Mouse (Mus musculus) gastrocnemius, adult 8-10 months (tissue): ENCODE measurements around the gene Esrrg. TPM values are rescaled to one million over a fixed set of nuclear protein-coding genes. Genes with fewer than 3 reads are reported as not detected.

Source experiments
- DNase-seq, 2 experiments: peaks; one replicate each; pipeline ENCODE4 v3.0.0; 2022; ENCODE audit warnings: low spot score in 2 of 2
- total RNA-seq, 4 experiments: library from RNA; stranded (reverse); gene quantifications; 2 replicates each; pipeline ENCODE4 v1.2.4; 2022

Esrrg gene
- total RNA-seq, 4 experiments from 2014 or later: 15.2 to 29.3 (median 24.2) TPM

- DNase-seq: no peak
Measured at GRCm38 (mm10) chr1:187826140-187826539, 217.5 kb downstream of the Esrrg start.

- DNase-seq: no peak
Measured at GRCm38 (mm10) chr1:187826869-187827268, 218.3 kb downstream of the Esrrg start.

GRCm38 (mm10) chr1:187830937-187831336 is 222.3 kb downstream of the Esrrg start:
- no peak for DNase-seq

DNA sequence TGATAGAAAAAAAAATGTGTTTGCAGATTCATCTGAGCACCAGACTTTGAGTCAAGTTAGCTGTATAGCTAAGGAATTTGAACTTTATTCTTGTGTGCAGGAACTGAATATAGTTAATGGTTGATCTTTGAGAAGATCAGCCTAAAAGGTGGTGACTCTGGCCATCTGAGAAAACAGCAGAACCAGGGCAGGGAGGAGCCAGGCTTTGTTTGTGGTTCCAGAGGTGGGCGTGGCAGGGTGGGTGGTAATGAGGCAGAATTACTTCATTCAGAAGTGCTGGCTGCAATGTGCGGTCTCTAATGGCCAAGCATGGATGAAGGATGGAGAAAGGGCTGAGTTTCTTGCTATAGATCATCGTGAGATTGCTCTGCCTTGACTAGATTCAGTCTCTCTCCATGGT is 224.3 kb downstream of the Esrrg start:
- no peak for DNase-seq

DNA sequence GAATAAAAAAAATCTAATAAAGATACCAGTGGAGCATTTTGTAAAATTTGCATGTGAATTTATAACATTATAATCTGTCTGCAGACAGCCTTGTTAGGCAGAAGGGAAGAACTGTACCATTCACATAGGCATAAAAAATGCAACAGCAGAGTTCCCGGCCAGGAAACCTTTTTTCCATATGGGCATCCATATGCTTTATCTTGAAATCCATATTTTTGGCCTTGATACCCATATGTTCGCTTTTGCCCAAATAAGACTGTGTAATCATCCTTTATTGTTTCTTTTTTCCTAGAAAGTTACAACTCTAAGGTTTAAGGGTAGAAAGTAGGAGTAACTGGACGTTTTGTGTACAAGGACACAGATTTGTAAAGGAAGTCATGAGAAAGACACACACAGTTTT is 226.0 kb downstream of the Esrrg start:
- DNase-seq: no peak

DNA sequence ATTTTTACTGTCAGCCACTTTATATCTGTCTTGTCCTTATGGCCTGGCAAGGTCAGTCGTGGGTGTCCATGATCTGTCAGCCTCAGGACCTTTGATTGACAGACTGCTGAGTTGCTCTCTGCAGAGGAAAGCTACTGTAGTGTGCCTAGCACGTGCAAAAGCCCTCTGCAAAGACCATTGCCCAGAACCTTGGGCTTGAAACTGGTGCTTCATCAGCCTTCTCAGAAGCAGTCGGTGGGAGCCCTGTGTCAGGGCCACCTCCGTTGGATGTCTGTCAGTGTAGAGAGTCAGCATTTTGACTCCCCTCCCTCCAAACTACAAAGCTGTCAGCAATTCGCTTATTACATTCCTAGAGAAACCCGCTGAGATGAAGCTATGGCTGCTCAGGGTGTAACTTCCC is 227.8 kb downstream of the Esrrg start:
- no peak for DNase-seq

DNA sequence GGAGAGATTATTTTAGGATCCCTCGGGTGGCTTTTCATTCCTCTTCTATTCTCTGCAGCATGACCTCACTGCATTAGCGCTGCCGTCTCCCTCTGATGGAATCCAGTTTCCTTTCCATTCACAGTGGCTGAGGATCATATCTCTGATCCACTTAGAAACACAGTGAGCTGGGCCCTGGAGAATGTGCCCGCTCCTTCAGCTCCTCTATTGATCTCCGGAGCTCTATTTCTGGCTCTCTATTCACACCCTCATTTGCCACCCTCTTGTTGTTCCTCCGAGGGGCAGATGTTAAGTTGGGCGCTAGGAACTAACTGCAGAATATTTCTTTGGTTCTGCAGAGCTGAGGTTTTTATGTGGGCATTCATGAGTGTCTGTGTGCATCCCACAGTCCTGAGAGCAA is 228.3 kb downstream of the Esrrg start:
- DNase-seq: peak; percentile 10 to 12

DNA sequence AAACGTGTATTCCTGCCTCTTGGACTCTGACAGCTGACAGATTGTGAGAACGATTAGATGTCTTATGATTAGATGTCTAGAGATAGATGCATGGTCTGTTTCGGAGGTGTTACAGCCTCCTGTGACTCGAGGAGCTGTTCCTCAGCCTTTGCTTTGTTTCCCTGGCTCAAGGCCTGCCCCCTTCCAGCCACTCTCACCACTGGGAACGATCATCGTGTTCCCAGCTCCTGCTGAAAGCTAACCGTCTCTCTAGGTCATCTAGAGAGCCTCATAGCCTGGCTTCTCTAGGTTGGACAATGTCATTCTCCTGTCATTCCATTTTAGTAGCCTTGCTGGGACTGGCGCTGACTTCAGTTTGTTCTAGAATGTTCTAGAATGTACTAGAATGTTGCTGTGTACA is 233.0 kb downstream of the Esrrg start:
- DNase-seq: no peak

DNA sequence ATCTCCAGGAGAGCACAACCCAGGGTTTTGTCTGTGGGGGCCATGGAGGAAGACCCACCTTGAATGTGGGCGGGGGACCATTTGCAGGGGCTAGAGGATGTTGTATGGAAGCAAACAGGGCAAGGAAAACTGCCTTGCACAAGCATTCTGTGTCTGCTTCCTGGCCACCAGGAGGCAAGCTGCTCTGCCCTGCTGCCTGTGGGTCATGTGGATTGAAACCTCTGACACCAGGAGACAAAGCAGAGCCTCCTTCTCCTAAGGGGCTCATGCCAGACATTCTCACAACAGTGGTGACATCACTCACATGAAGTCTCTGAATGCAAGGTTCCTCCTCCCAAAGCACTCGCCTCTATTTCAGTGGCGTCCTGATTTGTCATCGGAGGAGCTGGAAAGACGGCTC is 234.1 kb downstream of the Esrrg start:
- no peak for DNase-seq

GRCm38 (mm10) chr1:187854148-187854547 is 245.6 kb downstream of the Esrrg start:
- no peak for DNase-seq

DNA sequence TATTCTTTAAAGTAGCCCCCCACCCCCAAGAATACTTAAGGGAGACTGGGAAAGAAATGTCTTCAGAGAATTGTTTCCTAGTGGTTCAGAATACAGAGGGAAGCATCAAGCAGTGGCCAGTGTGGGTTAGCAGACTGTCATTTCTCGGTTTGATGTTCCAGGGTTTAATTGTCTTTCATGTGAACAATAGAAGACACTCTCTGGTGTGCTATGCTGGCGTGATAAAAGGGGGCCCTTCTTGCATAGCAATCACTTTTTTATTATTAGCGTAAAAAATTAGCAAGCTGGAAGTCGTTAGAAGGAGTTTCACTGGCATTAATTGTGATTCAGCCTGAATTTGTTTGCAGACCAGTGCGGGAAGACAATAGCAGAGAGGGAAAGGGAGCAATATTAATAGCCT is 253.7 kb downstream of the Esrrg start:
- DNase-seq: no peak

- no peak for DNase-seq
Measured at GRCm38 (mm10) chr1:187868427-187868826, 259.8 kb downstream of the Esrrg start.

- DNase-seq: no peak
Measured at GRCm38 (mm10) chr1:187872208-187872607, 263.6 kb downstream of the Esrrg start.

- no peak for DNase-seq
Measured at GRCm38 (mm10) chr1:187872744-187873143, 264.2 kb downstream of the Esrrg start.

GRCm38 (mm10) chr1:187873770-187874169 is 265.2 kb downstream of the Esrrg start:
- DNase-seq: no peak

DNA sequence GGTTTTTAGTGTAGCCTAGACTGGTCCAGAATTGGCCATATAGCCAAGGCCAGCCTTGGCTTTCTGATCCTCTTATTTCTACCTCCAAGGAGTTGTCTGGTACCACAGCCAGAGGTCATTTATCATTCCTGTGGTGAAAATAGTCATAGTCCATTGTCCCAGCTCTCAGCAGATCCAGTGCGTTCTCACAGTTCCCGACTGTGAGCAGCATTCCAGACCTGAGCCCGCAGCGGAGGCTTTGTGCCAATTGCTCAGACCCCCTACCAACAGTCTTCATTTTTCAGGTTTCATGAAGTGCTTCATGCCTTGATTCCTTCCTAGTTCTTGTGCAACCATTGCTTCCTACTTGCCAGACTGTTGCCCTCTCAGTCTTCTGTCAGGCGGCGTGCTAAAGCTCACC is 278.7 kb downstream of the Esrrg start:
- no peak for DNase-seq

DNA sequence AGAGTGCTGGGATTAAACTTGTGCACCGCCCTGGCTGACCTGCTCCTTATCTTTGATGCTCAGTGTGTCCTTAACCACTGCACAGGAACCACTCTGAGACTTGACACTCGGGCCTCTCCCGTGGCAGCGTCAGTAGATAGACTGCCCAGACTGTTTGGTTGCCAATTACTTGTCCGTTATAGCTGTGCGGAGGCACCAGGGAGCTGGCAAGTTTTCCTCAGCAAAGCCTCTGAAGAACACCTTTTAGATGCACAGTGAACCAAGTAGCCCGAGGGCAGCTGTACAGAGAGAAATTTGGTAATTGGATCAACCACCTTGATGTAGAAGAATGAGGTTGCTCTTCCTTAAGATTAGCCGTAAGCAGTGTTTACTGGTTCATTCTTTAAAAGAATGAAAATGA is 279.6 kb downstream of the Esrrg start:
- DNase-seq: no peak

DNA sequence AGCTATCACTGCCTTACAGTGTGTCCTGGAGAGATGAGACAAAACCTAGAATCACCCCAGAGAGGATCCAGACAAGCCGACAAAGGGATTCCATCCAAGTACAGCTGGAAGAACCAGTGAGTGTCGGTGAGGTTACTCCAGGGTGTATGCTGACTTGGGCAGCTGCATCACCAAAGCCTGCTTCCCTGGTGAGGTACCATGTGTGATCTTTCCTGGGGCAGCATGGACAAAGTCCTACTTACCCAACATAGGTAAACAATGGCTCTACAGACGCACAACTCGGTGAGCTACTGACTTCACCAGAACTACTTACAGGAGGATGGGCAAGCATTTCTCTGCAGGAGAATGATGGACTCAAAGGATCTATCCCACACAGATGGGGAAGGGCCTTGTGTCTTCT is 280.5 kb downstream of the Esrrg start:
- no peak for DNase-seq

GRCm38 (mm10) chr1:187891262-187891661 is 282.7 kb downstream of the Esrrg start:
- DNase-seq: no peak

GRCm38 (mm10) chr1:187895459-187895858 is 286.9 kb downstream of the Esrrg start:
- DNase-seq: no peak

DNA sequence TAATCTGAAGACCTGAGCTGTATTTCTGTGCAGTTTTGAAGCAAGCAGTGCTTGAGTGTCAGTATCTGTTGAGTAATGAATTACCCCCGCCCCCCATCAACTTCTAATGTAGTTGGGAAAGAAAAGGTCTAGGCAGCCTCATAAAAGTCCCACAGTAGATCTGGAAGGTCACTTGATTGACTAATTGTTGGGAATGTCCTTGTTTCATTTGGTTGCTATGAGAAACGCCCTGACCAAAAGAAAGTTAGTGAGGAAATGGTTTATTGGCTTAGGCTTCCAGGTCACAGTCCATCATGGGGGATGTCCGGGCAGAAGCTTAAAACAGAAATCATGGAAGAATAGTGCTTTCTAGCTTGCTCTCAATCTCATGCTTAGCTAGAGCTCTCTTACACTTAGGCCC is 287.7 kb downstream of the Esrrg start:
- DNase-seq: no peak

- DNase-seq: no peak
Measured at GRCm38 (mm10) chr1:187896910-187897309, 288.3 kb downstream of the Esrrg start.

- no peak for DNase-seq
Measured at GRCm38 (mm10) chr1:187899541-187899940, 290.9 kb downstream of the Esrrg start.

- DNase-seq: no peak
Measured at GRCm38 (mm10) chr1:187900756-187901155, 292.2 kb downstream of the Esrrg start.
